Mouse (Mus musculus): Measurements from ENCODE around the gene Dpp9. TPM values are rescaled to one million over a fixed set of nuclear protein-coding genes. Genes with fewer than 3 reads are reported as not detected.

Gene Dpp9
- 35.4 and 36.2 TPM in 2 replicates for polyA plus RNA-seq (2014; fragmentation: Nextera tagmentation; extraction: Ambion mirVana)

DNA sequence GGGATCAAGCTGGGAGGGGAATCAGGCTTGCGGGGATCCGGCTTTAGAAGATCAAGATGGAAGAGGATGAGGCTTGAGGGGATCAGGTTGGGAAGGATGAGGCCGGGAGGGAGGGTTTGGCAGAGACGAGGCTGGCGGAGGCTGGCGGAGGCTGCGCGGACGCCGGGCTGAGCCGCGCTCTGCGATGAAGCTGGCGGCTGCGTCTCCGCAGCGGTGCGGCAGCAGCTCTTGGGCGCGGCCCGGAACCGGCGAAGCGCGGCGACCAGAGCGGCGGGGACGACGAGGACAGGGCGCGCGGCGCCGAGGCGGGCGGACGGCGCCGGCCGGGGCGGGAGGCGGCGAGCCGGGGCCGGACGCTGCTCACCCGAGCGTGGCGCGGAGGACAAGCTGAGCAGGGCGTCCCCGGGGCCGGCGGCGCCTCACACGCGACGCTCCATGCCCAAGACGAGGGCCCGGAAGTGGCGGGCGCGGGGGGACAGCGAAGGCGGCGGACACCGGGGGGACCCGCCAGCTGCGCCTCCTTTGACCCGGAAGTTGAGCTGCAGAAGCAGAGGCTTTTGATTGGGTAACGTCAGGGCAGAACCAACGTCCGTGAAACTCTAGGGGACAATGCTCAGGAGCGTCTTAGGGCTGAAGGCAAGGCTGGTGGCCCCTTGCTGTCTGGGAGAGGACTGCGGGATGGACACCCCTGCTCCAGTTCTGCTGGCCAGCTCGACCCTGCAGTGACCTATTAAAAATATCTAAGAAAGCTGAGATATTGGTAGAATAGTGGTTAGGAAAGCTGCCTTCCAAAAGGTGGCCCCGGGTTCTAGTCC lies at the start of gene Dpp9:
Gene Dpp9, minus strand, starts transcription at position 529 of the 815 bp plus-strand sequence.
- DNase-seq (ENCODE audit: low spot score) (peak; percentile 88), ATAC-seq (replicated peaks; ENCODE audit: low FRiP score, low TSS enrichment, low read depth) (peak; percentile 99)
- Histone ChIP-seq H3K36me3 (ENCODE audit: control insufficient read depth, insufficient read depth, low read length) (no peaks in the 10 kb centered on the region), H3K4me2 (ENCODE audit: low read length) (peak within 1 kb of the TSS; percentile 88), H3K9ac (ENCODE audit: low read length) (peak within 1 kb of the TSS; percentile 59), H3K4me1 (replicated peaks; ENCODE audit: control insufficient read depth, insufficient read depth, low read length) (peaks cover 16% of the 10 kb centered on the region), H3K27me3 (replicated peaks; ENCODE audit: control insufficient read depth, insufficient read depth, low read length) (no peaks in the 10 kb centered on the region), H3K9me3 (ENCODE audit: control insufficient read depth, low read length) (no peaks in the 10 kb centered on the region), H3K4me3 (ENCODE audit: low read depth, low read length) (peak within 1 kb of the TSS; percentile 80), H3K27ac (ENCODE audit: low read depth) (peak within 1 kb of the TSS; percentile 73)
- WGBS = under 1% methylated on average over 74 of the region's 78 CpGs

- H3K9ac ChIP-seq (ENCODE audit: low read length) = no peak overlapping the region
- ATAC-seq (replicated peaks; ENCODE audit: low FRiP score, low TSS enrichment, low read depth) (no peak), DNase-seq (ENCODE audit: low spot score) (no peak)
- no peak overlapping the region for H3K27ac ChIP-seq (ENCODE audit: low read depth)
- H3K4me2 ChIP-seq (ENCODE audit: low read length) = no peak overlapping the region
- 60% methylated on average over 3 of the region's 3 CpGs for WGBS
- no peaks in the 10 kb centered on the region for H3K27me3 ChIP-seq (replicated peaks; ENCODE audit: control insufficient read depth, insufficient read depth, low read length)
- peaks cover 30% of the 10 kb centered on the region for H3K36me3 ChIP-seq (ENCODE audit: control insufficient read depth, insufficient read depth, low read length)
- peaks cover 4% of the 10 kb centered on the region; the same call in 1 of the 2 replicates for H3K4me1 ChIP-seq (replicated peaks; ENCODE audit: control insufficient read depth, insufficient read depth, low read length)
- no peak overlapping the region for H3K4me3 ChIP-seq (ENCODE audit: low read depth, low read length)
- no peaks in the 10 kb centered on the region for H3K9me3 ChIP-seq (ENCODE audit: control insufficient read depth, low read length)
Observed at GRCm38 (mm10) chr17:56266271-56266670, 47.6 kb upstream of the Dpp9 start.

GRCm38 (mm10) chr17:56265869-56266268 lies 47.2 kb upstream of the Dpp9 start:
- Histone ChIP-seq H3K4me1 (replicated peaks; ENCODE audit: control insufficient read depth, insufficient read depth, low read length) (peaks cover 4% of the 10 kb centered on the region; the same call in 1 of the 2 replicates), H3K36me3 (ENCODE audit: control insufficient read depth, insufficient read depth, low read length) (peaks cover 30% of the 10 kb centered on the region), H3K27ac (ENCODE audit: low read depth) (no peak overlapping the region), H3K4me2 (ENCODE audit: low read length) (no peak overlapping the region), H3K9me3 (ENCODE audit: control insufficient read depth, low read length) (no peaks in the 10 kb centered on the region), H3K9ac (ENCODE audit: low read length) (no peak overlapping the region), H3K27me3 (replicated peaks; ENCODE audit: control insufficient read depth, insufficient read depth, low read length) (no peaks in the 10 kb centered on the region), H3K4me3 (ENCODE audit: low read depth, low read length) (no peak overlapping the region)
- no peak for ATAC-seq (replicated peaks; ENCODE audit: low FRiP score, low TSS enrichment, low read depth)
- WGBS = 75% methylated on average over 3 of the region's 3 CpGs
- no peak for DNase-seq (ENCODE audit: low spot score)

DNA sequence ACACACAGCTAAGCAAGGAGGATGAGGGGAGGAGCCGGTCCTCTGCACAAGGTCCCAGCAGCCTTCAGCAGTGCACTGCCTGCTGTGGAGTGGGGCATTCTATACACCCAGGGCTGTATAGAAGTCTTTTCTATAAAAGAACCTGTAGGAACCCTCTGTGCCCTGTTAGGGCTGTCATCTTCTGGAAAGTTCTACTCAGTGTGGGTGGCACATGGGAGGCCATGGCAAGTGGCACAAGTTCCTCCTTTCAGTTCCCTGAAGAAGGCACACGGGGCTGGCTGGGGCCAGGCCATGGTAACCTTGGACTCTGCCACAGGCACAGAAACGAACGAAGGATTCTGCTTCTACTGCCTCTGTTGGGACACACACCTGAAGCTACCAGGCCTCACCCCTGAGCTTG lies 46.3 kb upstream of the Dpp9 start:
- no peak overlapping the region for H3K4me3 ChIP-seq (ENCODE audit: low read depth, low read length)
- ATAC-seq (replicated peaks; ENCODE audit: low FRiP score, low TSS enrichment, low read depth) = no peak
- H3K9ac ChIP-seq (ENCODE audit: low read length) = no peak overlapping the region
- no peak for DNase-seq (ENCODE audit: low spot score)
- H3K4me2 ChIP-seq (ENCODE audit: low read length) = no peak overlapping the region
- no peaks in the 10 kb centered on the region for H3K9me3 ChIP-seq (ENCODE audit: control insufficient read depth, low read length)
- no peaks in the 10 kb centered on the region for H3K27me3 ChIP-seq (replicated peaks; ENCODE audit: control insufficient read depth, insufficient read depth, low read length)
- H3K4me1 ChIP-seq (replicated peaks; ENCODE audit: control insufficient read depth, insufficient read depth, low read length) = peaks cover 4% of the 10 kb centered on the region; the same call in 1 of the 2 replicates
- 86% methylated on average over 4 of the region's 4 CpGs for WGBS
- peaks cover 31% of the 10 kb centered on the region for H3K36me3 ChIP-seq (ENCODE audit: control insufficient read depth, insufficient read depth, low read length)
- no peak overlapping the region for H3K27ac ChIP-seq (ENCODE audit: low read depth)

DNA sequence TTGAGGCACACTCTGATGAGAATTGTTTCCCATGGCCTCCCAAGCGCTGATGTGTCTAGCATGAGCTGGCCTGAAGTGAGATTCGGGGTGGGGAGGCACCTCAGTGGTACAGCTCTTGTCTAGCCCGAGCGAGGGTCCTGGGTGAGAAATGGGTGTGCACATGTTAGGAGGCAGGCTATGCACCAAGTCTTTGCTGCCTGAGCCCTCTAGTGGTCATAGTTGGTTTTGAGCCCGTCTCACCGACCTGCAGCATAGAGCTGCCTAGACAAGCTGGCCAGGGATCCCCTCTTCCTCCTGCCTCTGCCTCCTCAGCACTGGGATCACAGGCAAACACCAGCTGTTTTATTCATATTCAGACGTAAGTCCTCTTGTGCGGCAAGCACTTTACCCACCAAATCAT lies 45.3 kb upstream of the Dpp9 start:
- Histone ChIP-seq H3K27ac (ENCODE audit: low read depth) (no peak overlapping the region), H3K4me3 (ENCODE audit: low read depth, low read length) (no peak overlapping the region), H3K36me3 (ENCODE audit: control insufficient read depth, insufficient read depth, low read length) (peaks cover 41% of the 10 kb centered on the region), H3K27me3 (replicated peaks; ENCODE audit: control insufficient read depth, insufficient read depth, low read length) (no peaks in the 10 kb centered on the region), H3K9me3 (ENCODE audit: control insufficient read depth, low read length) (no peaks in the 10 kb centered on the region), H3K4me1 (replicated peaks; ENCODE audit: control insufficient read depth, insufficient read depth, low read length) (peaks cover 7% of the 10 kb centered on the region; the same call in 1 of the 2 replicates), H3K4me2 (ENCODE audit: low read length) (no peak overlapping the region), H3K9ac (ENCODE audit: low read length) (no peak overlapping the region)
- 22% methylated on average over 8 of the region's 8 CpGs for WGBS
- ATAC-seq (replicated peaks; ENCODE audit: low FRiP score, low TSS enrichment, low read depth) = peak; percentile 69; the same call in 1 of the 2 replicates
- peak; percentile 81 for DNase-seq (ENCODE audit: low spot score)

DNA sequence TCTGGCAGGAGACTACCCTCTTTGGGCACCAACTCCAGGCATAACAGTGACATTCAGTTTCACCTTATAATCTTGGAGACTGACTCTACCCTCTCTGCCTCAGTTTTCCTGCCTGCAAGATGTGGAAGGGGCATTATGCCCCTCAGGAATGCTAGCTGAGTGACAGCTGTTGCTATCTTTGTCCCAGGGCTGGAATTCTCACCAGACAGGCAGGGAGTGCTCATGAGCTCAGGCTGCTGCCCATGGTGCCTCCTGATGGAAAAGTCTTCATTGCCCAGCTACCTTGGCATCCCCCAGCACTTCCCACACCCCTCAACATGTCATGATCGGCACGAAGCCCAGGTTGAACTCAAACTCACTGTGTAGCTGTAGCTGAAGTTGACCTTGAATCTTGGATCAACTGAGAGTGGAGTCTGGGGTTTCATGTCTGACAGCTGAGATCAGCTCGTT lies 44.0 kb upstream of the Dpp9 start:
- ATAC-seq (replicated peaks; ENCODE audit: low FRiP score, low TSS enrichment, low read depth) (no peak), DNase-seq (ENCODE audit: low spot score) (no peak)
- Histone ChIP-seq H3K9me3 (ENCODE audit: control insufficient read depth, low read length) (no peaks in the 10 kb centered on the region), H3K27me3 (replicated peaks; ENCODE audit: control insufficient read depth, insufficient read depth, low read length) (no peaks in the 10 kb centered on the region), H3K9ac (ENCODE audit: low read length) (no peak overlapping the region), H3K27ac (ENCODE audit: low read depth) (no peak overlapping the region), H3K4me1 (replicated peaks; ENCODE audit: control insufficient read depth, insufficient read depth, low read length) (peaks cover 11% of the 10 kb centered on the region), H3K4me3 (ENCODE audit: low read depth, low read length) (no peak overlapping the region), H3K36me3 (ENCODE audit: control insufficient read depth, insufficient read depth, low read length) (peaks cover 51% of the 10 kb centered on the region), H3K4me2 (ENCODE audit: low read length) (no peak overlapping the region)
- 83% methylated on average over 3 of the region's 3 CpGs for WGBS

DNA sequence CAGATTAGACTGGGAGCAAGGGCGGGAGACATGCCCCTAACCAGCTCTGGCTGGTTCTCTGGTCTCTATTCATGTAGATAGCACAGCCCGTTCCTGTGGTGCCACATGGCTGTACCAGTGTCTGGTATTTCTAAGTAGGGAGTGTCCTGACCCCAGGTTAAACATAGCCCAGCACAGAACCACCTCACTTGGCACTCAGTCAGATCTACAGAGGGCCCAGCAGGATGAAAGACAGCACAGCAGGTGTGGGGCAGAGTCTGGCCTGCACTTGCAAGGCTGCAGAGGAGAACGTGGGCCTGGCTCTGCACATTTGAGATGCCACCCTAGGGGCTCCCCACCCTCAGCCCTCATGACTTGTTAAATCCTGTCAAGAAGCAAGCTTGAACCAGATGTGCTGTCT lies 42.5 kb upstream of the Dpp9 start:
- Histone ChIP-seq H3K9me3 (ENCODE audit: control insufficient read depth, low read length) (no peaks in the 10 kb centered on the region), H3K36me3 (ENCODE audit: control insufficient read depth, insufficient read depth, low read length) (peaks cover 51% of the 10 kb centered on the region), H3K9ac (ENCODE audit: low read length) (no peak overlapping the region), H3K27me3 (replicated peaks; ENCODE audit: control insufficient read depth, insufficient read depth, low read length) (no peaks in the 10 kb centered on the region), H3K27ac (ENCODE audit: low read depth) (no peak overlapping the region), H3K4me1 (replicated peaks; ENCODE audit: control insufficient read depth, insufficient read depth, low read length) (peaks cover 14% of the 10 kb centered on the region), H3K4me2 (ENCODE audit: low read length) (no peak overlapping the region), H3K4me3 (ENCODE audit: low read depth, low read length) (no peak overlapping the region)
- no peak for ATAC-seq (replicated peaks; ENCODE audit: low FRiP score, low TSS enrichment, low read depth)
- no peak for DNase-seq (ENCODE audit: low spot score)
- 72% methylated on average over 3 of the region's 3 CpGs for whole genome bisulfite sequencing

- no peak for ATAC-seq (replicated peaks; ENCODE audit: low FRiP score, low TSS enrichment, low read depth)
Observed at GRCm38 (mm10) chr17:56259301-56260037, 40.8 kb upstream of the Dpp9 start.

More at GRCm38 (mm10) chr17:56259301-56260037, 40.8 kb upstream of the Dpp9 start:
- Histone ChIP-seq H3K36me3 (ENCODE audit: control insufficient read depth, insufficient read depth, low read length) (peaks cover 47% of the 10 kb centered on the region), H3K27ac (ENCODE audit: low read depth) (no peak overlapping the region), H3K4me3 (ENCODE audit: low read depth, low read length) (no peak overlapping the region), H3K4me1 (replicated peaks; ENCODE audit: control insufficient read depth, insufficient read depth, low read length) (peaks cover 14% of the 10 kb centered on the region), H3K27me3 (replicated peaks; ENCODE audit: control insufficient read depth, insufficient read depth, low read length) (no peaks in the 10 kb centered on the region), H3K4me2 (ENCODE audit: low read length) (no peak overlapping the region), H3K9me3 (ENCODE audit: control insufficient read depth, low read length) (no peaks in the 10 kb centered on the region), H3K9ac (ENCODE audit: low read length) (no peak overlapping the region)
- WGBS = 92% methylated on average over 10 of the region's 10 CpGs
- no peak for DNase-seq (ENCODE audit: low spot score)

Data from intestine, embryonic 14.5 days (tissue).